Mouse (Mus musculus) 3T3-L1 (cell line): Measurements from ENCODE around the gene Hist3h2a.
A peak's percentile ranks its signal among the peaks of the same experiment; 100 is the strongest.
"Not testable (repeated sequence)": the region's sequence is repeated elsewhere in the genome, so short reads cannot be mapped to it uniquely, and the experiment has no call there.

ENCODE experiments used
- DNase-seq: peaks from one replicate; pipeline ENCODE4 v3.0.0-alpha.2; 2015; ENCODE audit warnings: low read depth, low spot score

Gene Hist3h2a

DNA sequence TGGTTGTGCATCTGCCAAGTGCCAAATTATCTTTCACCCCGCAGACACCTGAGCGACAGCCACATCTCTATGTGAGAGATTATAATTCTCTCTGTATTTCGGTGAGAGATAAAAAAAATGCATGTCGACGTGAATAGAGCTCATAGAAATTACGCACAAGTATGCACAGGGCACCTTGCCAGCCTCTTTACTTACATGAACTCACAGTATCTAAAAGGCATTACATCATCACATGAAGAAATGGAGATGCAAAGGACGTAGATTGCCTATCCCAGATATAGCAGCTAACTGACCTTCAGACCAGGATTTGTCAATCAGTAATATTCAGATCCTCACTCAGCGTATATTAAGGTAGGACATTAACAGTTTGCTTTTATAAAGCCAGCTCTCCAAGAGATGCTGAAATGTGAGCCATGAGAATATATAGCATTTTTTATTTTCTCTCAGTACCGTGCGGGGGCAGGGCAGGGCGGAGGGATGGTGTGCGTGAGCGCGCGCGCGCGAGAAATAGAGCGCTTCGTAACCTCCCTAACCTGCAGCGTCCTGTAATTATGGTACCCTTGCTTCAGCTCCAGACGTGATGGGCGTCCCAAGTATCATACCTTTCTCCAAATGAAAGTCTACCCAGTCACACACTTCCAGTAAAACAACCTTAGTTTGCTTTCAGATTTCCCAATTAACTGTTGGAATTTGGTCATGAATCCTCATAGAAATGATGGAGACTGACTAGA is 6.5 kb upstream of the Hist3h2a start:
- DNase-seq, result no peak

GRCm38 (mm10) chr11:58948542-58949479 is 5.7 kb upstream of the Hist3h2a start, which contains the start of gene Hist3h2ba:
TSS of gene Hist3h2ba (plus strand) at chr11:58948920.
- DNase-seq, result no peak

- DNase-seq, result no peak
Observed at GRCm38 (mm10) chr11:58949480-58950431, 4.7 kb upstream of the Hist3h2a start.

DNA sequence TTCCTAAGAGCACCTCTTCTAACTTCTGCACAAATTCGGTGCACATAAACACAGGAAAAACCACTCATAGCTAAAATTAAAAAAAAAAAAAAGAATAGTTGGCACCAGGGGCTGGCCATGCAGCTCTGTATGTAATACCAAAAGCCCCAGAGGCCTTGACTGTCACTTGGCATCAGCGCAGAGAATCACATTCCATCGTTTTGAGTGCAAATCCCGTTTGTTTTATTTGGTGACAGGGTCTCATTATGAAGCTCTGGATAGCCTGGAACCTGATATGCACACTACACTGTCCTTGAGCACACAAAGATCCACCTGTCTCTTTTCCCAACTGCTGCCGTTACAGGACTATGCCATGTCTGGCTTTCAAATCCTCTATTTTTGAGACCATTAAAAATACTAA is 3.3 kb upstream of the Hist3h2a start:
- no peak for DNase-seq

DNA sequence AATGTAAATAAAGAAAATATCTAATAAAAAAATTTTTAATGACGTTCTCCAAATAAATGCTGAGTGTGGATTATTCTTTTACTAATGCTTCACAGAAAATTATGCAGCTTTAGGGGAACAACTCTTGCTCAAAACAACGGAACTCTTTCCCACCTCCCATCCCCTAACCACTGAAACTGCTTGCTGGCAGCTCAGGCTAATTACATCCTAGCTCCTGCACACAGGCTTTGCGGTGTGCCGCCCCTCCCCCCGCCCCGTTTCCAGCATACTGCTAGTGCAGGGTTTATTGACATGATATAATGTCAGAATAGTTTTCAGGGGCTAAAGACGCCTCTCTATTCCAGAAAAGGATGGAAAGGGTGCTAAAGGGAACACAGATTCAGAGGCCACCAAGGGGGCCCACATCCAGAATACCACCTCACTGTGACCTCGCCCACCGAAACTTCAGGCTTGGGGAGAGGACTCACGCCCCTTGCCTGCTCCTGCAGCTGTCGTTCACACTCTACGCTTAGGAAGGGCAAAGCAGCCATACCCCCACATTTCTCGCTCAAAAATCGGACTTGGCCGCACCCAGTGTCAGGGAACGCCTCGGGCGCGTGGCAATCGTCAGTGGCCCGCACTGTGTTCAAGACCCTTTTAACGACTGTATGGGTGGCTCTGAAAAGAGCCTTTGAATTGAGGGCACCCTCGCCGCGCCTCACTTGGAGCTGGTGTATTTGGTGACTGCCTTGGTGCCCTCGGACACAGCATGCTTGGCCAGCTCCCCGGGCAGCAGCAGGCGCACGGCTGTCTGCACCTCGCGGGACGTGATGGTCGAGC is 925 bp upstream of the Hist3h2a start:
- DNase-seq, result no peak

GRCm38 (mm10) chr11:58954170-58954419 is 390 bp upstream of the Hist3h2a start:
- not testable (repeated sequence) for DNase-seq

- DNase-seq, result peak; percentile 55
Observed at GRCm38 (mm10) chr11:58955143-58955867, 820 bp downstream of the Hist3h2a start.

DNA sequence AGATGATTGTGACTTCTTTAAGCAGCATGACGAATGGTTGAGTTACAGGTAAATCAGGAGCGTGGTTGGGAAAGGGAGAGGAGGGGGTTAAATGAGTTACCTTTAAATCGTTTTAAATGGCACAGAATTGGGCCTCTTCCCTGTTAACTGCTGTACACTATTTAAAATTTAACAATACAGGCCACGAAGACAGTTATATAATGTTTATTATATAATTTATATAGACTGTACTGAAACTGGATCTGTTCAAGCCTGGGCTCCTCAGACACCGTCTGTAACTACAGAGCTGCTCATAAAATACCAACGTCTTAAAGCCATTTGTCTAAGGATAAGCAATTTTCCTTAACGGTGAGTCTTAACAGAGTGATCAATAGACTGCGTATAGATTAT is 1.4 kb downstream of the Hist3h2a start:
- peak; percentile 12 for DNase-seq

GRCm38 (mm10) chr11:58957226-58957914 is 2.9 kb downstream of the Hist3h2a start:
- no peak for DNase-seq

DNA sequence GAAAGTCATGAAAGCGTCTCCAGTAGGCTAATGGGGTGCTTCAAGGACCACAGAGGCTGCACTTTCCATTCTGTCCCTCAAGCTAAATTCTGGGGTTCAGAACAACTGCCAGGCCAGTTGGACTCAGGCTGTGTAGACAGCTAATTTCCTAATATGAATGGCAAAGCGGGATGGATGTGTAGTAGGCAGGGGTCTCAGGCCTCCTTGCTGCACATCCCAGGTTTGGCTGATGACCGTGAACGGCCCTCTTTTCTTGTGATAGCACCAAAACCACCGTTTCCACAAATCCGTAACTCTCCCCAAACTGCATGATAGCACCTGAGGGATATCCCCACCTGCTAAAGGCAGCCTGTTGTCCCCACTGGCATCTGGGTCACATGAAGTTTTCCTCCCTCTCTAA is 4.1 kb downstream of the Hist3h2a start:
- no peak for DNase-seq

DNA sequence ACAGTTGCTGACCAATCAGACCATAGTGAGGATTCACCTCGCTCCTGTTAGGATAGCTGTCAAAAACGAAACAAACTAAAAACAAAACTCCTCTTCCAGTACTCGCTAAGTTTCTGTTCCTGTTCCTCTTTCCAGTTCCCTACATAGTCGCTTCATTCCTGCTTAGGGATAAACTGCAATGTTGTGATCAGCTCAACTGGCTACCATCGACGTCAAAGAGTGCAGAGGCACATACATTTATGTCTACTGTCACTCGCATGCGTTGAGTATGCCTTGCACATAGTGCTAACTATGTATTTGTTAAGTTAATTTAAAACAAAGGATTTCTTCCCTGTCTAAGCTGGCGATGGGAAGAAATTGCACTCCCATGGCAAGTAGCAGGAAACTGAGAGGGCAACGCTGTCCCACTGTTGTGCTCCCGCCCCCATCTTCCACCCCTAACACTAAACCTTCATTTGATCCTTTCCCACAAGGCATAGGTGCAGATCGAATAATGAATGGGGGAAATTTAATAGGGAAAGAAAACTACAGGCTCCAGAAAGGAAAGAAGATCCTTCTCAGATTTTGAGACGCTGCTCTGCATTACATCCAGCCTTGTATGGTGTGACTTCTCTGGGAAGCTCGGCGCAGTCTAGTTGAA is 4.8 kb downstream of the Hist3h2a start:
- peak; percentile 25 for DNase-seq

- peak; percentile 93 for DNase-seq
Observed at GRCm38 (mm10) chr11:58959921-58960465, 5.5 kb downstream of the Hist3h2a start.

GRCm38 (mm10) chr11:58961364-58962177 is 7.1 kb downstream of the Hist3h2a start:
- DNase-seq, result no peak

- no peak for DNase-seq
Observed at GRCm38 (mm10) chr11:58963543-58963942, 9.1 kb downstream of the Hist3h2a start.

GRCm38 (mm10) chr11:58964216-58964615 is 9.7 kb downstream of the Hist3h2a start:
- no peak for DNase-seq

DNA sequence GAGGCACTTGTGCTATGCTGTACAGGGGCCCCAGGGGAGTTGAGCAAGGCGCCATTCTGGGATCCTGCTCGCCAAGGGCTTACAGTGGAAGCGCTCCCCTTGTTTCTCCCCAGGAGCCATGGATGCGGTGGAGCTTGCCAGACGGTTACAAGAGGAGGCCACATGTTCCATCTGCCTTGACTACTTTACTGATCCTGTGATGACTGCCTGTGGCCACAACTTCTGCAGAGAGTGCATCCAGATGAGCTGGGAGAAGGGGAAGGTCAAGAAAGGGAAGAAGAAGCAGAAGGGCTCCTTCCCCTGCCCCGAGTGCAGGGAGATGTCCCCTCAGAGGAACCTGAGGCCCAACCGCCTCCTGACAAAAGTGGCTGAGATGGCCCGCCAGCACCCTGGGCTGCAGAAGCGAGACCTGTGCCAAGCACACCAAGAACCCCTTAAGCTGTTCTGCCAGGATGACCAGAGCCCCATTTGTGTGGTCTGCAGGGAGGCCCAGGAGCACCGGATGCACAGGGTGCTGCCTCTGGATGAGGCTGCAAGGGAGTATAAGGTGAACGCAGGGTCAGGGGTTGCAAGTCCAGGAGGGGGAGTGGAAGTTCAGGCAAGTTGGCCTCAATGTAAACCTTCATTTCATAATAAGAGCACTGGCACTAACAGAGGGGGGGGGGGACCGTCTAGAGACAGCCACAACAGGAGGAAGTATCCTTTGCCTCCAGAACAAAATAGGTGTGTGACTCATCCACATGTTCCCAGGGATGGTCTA is 10.7 kb downstream of the Hist3h2a start:
- no peak for DNase-seq

DNA sequence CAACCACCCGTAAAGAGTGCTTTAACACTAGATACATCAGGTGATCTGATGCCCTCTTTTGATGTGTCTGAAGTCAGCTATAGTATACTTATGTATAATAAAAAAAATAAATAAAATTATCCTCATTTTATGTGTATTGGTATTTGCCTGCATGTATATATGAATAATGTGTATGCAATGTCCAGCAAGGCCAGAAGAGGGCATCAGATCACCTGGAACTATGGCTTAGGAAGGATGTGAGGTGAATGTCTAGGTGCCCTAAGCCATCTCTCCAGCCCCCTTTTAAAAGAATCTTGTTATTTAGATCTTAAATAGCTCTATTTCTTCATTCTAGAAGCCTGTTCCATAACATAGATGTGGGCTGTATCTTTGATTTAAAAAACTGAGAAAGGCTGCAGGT is 12.9 kb downstream of the Hist3h2a start:
- DNase-seq, result peak; percentile 59
